Mouse (Mus musculus) adrenal gland, adult 2 months (tissue): ENCODE measurements around the gene H2-Aa. TPM values are rescaled to one million over a fixed set of nuclear protein-coding genes. Genes with fewer than 3 reads are reported as not detected.
A peak's percentile ranks its signal among the peaks of the same experiment; 100 is the strongest.
"Not testable (repeated sequence)": the region's sequence is repeated elsewhere in the genome, so short reads cannot be mapped to it uniquely, and the experiment has no call there.

ENCODE experiments used
- DNase-seq: peaks from one replicate; pipeline ENCODE4 v3.0.0; 2021
- long read RNA-seq: library from polyadenylated mRNA; stranded (forward); transcript quantifications from one replicate; pipeline ENCODE4 v2.0.0, GENCODE M21; 2021
- polyA plus RNA-seq: library from polyadenylated mRNA; depleted of rRNA; stranded (reverse); fragments of >200 nt; gene quantifications from 2 replicates; pipeline ENCODE4 v1.2.3, GENCODE M21; 2012; rRNA removed
- total RNA-seq, 2 experiments: library from RNA; stranded (reverse); gene quantifications; 2 replicates each; pipeline ENCODE4 v1.2.3; 2021

H2-Aa gene
- total RNA-seq (100 to 1,000 TPM in 1 of 2 experiments, 10 to 100 TPM in 1; 85.9 to 137 TPM), polyA plus RNA-seq (134 and 150 TPM in 2 replicates)
- long read RNA-seq, transcript H2-Aa-201 (5 exons, 1,128 nt) = major isoform, 56 of 63 reads
- long read RNA-seq, partial matches to known transcripts = 7 of 63 reads
- long read RNA-seq, other reads (novel, unspliced or antisense) = 0 of 63 reads

DNA sequence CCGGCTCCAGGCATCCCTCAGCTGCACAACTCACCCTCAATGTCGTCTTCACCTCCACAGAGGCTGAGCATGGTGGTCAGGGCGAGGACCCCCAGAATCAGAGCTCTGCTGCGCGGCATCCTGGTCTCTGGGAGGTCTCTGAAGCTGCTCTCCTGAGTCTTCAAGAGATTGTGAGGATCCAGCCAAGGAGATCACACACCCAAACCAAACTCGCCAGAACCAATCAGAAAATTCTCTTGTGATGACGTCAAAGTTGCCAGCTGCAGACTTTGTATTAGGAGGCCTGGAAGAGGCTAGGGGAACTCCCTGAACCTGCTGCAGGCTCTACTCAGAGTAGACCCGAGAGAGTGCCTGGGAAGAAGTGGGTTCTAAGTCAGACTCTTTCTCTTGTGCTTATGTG is at the start of gene H2-Aa:
Gene H2-Aa (minus strand): TSS at position 176 of the 400 bp plus-strand sequence.
- peak; percentile 87 for DNase-seq

DNA sequence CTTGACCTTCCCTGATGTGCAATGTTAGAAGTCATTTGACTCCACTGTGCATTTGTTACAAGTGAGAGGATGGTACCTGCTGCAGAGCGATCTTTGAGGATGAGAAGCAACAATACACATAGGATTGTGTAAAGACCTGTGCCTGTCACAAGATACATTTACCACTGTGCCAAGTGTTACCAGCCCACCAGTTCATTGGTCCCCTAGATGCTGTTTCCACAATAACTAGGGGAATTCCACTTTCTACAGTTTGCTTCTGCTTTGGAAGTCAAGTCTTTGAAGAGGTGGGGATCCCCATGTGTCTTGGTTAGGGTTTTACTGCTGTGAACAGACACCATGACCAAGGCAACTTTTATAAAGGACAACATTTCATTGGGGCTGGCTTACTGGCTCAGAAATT is 43.6 kb upstream of the H2-Aa start:
- no peak for DNase-seq

DNA sequence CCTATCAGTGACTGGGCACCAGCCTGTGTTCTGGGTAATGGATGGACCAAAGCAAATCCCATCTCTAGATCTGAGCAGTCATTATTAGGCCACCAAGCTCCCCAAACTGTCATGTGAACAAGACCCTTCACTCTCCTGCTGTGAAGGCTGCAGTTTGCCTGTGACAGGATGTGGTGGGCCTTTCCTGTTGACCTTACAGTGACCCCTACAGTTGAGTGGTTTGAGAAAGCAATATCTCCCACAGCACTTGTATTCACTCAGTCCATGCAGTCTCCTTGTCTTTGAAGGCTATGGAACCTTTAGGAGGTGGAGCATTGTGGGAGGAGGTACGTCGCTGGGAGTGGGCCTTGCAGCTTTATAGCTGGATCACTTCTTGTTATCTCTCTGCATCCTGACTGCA is 42.2 kb upstream of the H2-Aa start:
- no peak for DNase-seq

DNA sequence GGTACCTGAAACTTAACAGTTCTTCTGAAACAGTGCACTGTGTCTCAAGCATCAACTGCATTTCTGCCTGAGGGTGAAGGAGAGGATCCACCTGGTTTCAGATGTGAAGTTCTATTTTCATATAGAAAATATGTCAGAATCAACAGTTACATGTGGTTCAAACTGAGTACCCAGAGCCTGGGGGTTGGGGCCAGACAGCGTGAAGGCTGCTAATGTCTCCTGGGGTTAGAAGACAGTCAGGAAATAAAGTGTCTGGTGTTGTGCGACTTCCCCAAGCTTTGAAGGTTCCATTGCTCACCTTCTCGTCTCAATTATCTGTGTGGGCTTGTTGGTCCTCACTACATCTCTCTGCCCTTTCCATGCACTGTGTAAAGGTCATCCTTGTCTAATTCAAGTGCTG is 38.8 kb upstream of the H2-Aa start:
- DNase-seq = no peak

DNA sequence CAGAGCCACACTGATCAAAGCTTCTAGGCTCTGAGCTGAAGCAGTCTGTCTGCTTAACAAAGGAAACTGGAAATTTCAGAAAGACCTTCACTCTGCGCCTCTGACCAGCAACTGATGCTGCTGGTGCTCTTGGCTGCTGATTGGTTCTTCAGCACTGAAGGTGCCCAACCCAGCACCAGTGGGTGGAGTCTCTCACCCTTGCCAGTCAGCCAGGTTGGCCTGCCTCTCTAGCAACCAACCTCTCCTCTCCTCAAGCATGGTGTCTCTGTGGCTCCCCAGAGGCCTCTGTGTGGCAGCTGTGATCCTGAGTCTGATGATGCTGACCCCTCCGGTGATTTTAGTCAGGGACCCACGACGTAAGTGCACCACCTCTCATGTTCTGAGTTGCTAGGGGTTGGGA is 37.8 kb upstream of the H2-Aa start, which contains the start of gene H2-Eb2:
Gene H2-Eb2 (plus strand): TSS at position 230 of the 400 bp plus-strand sequence.
- no peak for DNase-seq

DNA sequence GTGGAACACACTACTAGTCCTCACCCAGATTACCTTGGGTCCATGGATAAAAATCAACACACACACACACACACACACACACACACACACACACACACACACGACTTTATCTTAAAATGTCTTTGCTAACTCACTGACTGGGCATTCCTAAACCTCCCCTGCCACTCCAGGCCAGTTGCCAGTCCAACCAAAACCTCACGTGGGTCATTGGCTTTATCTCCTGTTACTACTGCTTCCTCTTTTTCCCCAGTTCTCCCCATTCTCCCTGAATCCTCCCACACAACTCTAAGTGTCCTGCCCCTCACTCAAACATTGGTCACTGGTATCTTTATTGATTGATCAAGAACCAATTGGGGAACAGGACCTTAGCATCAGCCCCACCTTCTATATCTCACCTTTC is 29.7 kb upstream of the H2-Aa start:
- no peak for DNase-seq

DNA sequence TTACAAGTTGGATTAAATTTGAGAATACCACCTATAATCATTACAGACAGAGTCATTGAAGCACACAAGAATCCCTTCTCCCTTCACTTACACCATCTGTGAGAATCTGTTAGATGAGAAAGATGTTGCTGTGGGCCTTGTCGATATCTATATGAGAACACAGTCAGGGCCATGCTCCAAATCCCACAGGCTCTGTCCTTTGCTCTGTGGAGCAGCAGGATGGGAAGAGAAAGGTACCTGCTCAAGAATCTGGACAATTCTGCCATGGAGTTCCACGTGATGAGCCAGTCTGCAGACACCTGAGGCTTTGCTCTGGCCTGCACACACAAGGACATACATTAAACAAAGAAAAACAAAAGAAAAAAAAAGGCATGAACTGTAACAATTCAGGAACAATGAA is 29.1 kb upstream of the H2-Aa start:
- DNase-seq = no peak

DNA sequence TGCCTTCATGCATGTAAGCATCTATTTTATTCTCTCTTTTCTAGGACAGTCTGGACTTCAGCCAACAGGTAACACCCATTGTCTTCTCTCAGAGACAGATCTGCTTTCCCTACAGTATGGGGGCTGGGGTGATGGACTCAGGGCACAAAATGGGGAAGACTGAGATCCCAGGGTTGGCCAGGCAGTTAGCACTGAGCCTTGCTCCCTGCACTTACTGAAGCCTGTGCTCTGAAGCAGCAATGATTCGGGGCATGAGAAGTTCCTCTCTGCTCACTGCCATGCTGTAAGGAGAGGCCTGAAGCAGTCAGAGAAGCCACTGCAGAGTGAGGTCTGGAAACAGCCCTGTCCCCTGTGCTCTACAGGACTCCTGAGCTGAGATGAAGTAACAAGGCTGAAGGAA is 27.9 kb upstream of the H2-Aa start:
- no peak for DNase-seq

DNA sequence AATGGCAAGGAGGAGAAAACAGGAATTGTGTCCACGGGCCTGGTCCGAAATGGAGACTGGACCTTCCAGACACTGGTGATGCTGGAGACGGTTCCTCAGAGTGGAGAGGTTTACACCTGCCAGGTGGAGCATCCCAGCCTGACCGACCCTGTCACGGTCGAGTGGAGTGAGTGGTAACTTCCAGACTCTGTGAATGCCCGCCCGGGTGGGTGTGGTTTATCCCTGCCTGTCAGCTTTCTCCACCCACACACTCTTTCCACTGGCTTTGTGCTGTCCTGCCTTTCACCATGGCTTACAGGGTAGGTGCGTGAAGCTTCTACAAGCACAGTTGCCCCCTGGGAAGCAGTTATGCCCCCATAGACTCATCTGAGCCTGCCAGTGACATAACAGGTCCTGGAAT is 26.7 kb upstream of the H2-Aa start:
- DNase-seq = no peak

DNA sequence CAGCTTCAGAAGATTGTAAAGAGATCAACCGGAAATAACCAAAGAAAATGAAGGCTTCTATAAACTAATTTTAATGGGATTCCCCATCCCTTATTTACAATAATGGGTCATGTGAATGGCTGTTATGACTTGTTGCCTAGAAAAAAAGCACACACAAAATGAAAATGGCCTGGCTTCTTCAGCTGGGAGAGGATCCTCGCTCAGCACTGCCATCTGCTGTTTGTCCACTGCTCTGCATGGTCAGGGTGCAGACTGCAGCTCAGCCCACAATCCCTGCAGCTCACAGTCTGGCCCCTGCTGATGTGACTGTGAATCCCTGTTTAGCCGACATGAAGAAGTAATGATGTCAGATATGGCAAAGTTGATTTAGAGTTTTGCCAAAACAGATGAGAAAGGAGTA is 25.8 kb upstream of the H2-Aa start:
- DNase-seq = peak; percentile 72

DNA sequence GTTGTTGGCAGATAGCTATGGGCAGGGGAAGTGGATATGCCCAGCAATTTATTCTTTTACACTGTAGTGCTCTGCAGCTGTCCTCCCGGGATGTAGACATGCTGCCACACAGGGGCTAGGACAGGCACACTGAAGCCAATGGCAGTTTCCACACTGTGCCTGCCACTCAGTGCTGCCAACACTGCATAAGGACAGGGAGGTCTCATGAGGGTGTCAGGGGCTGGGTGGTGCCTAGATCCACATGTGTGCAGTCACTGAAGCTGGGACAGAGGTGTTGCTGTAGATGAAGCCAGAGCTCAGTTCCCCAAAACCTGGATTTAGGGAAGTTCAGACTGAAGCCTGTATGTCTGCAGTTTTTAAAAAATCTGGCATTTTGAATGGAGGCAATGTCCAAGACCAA is 24.6 kb upstream of the H2-Aa start:
- DNase-seq = no peak

DNA sequence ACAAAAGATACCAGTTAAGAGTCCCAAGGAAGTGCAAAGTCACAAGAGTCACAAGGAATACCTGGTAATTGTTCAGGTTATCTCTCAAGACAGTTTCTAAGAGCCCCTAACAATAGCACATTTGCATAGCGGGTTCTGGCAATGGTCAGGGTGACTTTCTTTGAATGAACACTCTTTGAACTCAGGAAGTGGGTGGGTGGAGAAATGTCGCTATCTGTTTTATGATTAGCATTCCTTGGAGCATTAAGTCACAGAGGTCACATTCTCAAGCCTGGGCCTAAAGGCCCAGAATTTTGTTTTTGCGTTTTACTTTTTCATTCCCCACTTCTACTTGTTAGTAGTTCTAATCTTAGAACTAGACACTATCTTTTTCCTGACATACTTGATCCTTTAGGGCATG is 22.9 kb upstream of the H2-Aa start:
- not testable (repeated sequence) for DNase-seq

DNA sequence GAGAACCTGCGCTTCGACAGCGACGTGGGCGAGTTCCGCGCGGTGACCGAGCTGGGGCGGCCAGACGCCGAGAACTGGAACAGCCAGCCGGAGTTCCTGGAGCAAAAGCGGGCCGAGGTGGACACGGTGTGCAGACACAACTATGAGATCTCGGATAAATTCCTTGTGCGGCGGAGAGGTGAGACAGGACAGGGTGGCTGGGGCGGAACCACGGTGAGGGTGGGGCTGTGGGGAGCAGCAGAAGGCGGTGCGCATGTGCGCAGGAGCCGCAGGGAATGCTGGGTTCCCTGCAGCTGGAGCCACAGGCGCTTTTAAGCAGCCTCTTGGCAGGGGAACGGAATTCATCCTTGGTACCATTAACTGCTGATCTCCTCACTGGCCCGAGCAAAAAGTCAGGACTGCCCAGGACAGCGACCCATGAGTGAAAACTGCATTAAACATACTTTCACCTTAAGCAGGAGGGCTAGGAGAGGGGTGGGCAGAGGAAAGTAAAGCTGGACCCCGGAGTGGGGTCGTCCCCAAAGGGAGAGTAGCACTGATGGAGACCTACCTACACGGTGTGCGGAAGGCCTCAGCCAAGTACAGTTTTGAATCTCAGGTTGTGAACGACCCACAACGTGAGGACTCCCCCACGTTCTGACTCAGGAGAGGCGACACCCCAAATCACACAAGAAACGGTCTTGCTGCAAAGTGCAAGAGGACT is 22.2 kb upstream of the H2-Aa start:
- peak; percentile 84 for DNase-seq

DNA sequence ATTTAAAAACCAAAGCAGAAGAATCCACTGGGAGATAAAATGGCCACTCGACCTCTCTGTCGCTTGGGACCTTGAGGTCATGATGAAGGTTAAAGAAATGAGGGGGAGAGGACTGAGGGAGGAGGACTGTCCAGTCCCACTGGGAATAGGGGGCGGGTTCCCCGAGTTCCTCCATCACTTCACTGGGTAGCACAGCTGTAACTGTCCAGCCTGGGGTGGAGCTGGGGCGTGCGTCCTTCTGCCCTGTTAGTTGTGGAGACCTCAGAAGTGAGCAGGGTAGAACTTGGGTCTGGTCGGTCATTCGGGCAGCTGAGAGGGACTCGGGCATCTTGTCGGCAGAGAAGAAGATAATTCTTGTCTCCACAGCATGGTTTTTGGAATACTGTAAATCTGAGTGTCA is 21.6 kb upstream of the H2-Aa start:
- DNase-seq = no peak

DNA sequence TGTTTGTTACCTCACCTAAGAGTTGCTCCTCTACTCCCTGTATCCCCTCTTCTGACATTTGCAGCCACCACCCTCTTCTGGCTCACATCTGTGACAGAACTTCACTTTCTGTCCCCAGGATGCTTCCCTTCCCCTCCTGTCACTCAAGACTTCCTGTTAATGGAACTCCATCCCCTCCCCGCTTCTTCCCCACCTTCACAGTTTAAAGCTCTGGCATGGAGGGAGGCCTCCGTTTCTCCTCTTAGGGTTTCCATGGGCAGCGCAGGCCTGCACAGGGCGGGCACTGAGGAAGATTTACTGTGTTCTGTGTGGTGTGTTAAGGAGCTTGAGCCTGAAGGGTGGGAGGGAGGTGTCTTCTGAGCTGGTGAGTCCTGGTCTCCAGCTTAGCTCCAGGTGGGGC is 20.5 kb upstream of the H2-Aa start:
- no peak for DNase-seq

DNA sequence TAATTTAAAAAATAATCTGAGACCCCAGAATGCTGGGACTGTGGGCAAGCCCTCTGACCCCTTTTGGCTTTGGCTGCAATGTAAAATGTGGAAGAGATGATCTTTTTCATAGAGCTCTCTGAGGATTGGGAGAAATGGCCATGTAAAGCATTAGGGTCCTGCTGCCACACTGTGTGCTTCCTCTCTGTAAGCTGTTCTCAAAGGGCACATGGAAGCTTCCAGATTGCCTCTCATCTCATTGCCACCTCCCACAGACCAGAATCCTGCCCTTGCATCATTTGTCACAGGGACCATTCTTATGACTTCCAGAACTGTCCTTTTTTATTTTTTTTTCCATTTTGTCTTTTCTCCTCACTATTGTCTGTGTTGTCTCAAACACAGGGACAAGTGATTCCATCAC is 19.6 kb upstream of the H2-Aa start:
- DNase-seq = no peak

DNA sequence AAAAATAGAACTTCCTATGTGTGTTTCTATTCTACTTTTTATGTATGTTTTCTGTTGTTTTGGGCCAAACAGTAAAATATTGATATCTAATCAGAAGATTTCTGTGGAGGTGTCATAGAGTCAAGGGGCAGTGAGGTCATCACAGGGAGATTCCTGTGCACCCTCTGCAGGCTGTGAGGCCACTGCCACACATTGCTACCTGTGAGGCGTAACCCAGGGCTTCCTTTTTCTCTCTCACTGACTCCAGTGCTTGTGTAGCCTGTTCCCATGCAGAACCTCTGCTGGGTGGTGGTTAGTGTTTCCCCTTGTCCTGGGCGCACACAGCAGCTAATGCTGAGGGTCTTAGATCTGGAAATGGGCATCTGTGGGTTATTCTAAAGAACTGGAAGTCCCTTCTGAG is 18.8 kb upstream of the H2-Aa start:
- no peak for DNase-seq

DNA sequence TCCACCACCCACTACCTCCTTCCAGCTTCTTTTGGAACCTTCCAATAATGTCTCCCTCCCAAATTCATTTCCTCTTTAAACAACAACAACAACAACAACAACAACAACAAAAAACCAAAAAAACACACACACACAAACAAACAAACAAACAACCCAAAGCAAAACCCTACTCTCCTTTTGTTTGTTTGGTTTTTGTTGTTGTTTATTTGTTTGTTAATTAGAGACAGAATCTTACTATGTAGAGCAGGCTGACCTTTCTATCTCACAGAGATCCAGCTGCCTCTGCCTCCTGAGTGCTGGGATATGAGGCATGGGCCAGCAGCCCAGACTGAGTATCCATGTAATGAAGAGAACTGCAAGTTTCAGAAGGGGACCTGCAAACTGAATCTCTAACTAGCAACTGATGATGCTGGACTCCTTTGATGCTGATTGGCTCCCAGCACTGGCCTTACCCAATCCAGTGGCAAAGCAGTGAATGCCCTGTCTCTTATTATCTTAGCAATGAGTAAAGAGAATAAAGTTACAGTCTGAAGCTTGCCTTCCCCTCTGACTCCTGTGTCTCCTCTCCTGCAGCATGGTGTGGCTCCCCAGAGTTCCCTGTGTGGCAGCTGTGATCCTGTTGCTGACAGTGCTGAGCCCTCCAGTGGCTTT is 17.9 kb upstream of the H2-Aa start, which contains the start of gene H2-Eb1:
Gene H2-Eb1 (plus strand): TSS at position 488 of the 651 bp plus-strand sequence.
- DNase-seq = peak; percentile 87

DNA sequence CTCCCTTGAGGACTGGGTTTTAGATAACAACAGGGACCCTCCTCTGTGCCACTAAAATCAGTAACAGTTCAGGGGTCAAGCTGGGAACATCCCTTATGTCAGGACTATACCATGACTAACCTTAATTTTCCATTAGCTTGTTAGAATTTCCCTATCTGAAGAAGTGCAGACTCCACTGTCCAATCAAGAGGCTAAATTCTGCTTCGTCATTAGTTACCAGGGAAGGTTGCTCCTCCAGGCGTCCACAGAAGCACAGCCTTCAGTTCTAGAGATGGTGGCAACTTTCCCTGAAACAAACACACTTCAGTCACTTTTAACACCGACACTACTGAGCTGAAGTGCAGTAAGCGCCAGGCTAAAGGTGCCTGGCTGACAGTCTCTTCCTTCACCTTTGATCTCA is 17.1 kb upstream of the H2-Aa start:
- DNase-seq = peak; percentile 80

DNA sequence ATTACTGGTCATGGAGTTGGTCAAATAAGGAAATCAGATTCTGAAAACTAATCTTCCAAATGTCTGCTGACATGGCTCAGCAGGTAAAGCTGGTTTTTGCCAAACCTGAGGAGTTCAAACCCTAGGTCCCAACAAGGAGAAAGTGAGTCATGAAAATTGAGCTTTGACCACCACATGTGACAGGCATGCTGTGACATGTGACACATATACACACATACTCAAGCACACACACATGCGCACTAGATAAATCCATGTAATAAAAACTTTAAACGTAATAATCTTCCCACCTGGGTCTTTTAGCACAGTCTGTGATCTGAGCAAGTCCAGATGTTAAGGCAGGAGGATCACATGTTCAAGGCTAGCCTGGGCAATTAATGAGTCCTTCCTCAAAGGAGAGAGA is 16.2 kb upstream of the H2-Aa start:
- DNase-seq = no peak

DNA sequence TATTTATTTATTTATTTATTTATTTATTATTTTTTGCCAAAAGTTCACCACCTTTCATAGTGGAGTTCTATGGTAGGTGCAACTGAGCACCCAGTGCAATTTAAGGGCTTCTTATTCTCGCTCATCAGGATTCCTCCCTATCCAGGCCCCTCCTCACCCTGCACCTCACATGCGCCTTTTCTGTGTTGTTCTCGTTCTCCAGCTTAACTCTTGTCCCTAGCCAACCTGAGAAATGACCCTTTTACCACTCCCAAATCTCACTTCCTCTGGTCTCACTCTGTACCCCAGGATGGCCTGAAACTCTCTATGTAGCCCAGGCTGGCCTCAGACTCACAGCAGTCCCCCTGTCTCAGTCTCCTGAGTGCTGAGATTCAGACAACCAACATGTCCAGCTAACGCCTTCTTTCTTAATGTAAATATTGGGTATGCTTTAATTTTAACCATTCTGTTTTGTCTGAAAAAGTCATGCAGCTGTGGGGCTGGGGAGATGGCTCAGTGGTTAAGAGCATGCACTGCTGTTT is 14.1 kb upstream of the H2-Aa start:
- no peak for DNase-seq

DNA sequence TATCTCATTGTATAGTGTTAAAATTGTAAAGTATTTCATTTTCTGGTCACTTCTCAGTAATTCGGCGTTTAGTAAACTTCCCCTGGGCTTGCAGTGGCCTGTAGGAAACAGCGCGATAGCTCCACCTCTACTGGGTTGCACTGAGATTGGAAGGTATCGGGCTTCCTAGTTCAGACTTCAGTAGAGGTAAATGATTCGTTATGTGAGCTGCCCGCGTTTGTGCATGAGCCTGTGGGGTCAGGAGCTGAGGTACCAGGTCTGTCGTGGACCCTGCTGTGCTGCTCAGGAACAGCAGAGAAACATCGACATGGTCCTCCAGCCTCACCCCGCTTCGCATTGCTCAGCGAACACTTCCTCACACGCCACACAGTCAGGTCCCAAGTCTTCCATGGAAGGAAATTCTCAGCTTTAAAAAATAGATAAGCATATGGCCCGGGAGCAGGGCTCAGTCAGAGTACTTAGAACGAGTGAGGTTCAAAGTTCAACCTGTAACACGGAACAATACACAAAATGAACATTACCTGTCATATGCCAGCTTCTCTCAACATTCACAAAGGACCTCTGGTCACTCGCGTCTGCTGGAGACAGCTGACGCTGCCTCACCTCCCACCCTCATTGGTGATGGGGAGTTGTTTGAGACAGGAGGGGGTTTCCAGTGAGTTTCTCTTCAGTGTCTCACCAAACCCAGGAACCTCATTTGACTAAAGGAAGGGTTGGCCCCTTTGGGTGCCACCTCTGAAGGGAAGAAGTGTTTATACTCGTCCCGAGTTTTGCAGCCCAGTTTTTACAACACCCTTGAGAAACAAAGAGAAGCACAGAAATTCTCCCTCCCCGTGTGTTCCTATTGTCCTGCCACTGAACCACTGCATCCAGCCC is 13.3 kb upstream of the H2-Aa start:
- no peak for DNase-seq
